Mouse (Mus musculus) lung, embryonic 16.5 days (tissue): ENCODE results near the gene Gpr37l1. TPM values are rescaled to one million over a fixed set of nuclear protein-coding genes. Genes with fewer than 3 reads are reported as not detected.

Source experiments
- ATAC-seq: fragments of 200-750 bp; cut with Nextera tagmentation; 2 replicates; pipeline ENCODE4 v1.8.0; 2017; ENCODE audit warnings: low read depth, mild to moderate bottlenecking, moderate library complexity
- H3K27ac ChIP-seq: fragments of 300-500 bp; sonication (generic); 2 replicates; pipeline ENCODE4 v1.5.1; 2014; ENCODE audit warnings: mild to moderate bottlenecking, control low read depth, low read length
- H3K27me3 ChIP-seq: fragments of 300-500 bp; sonication (generic); 2 replicates; pipeline ENCODE4 v1.6.1; 2014; ENCODE audit warnings: low read depth, low read length, mixed read lengths; ENCODE audit not compliant: control insufficient read depth, insufficient read depth
- H3K36me3 ChIP-seq: fragments of 300-500 bp; sonication (generic); 2 replicates; pipeline ENCODE4 v1.6.1; 2014; ENCODE audit warnings: low read length; ENCODE audit not compliant: control insufficient read depth, insufficient read depth
- H3K4me1 ChIP-seq: fragments of 300-500 bp; sonication (generic); replicated peaks from 2 replicates; pipeline ENCODE4 v1.6.1; 2014; ENCODE audit warnings: low read length, mixed read lengths; ENCODE audit not compliant: control insufficient read depth, insufficient read depth
- H3K4me2 ChIP-seq: fragments of 300-500 bp; sonication (generic); 2 replicates; pipeline ENCODE4 v1.6.1; 2014; ENCODE audit warnings: low read depth, low read length, control low read depth
- H3K4me3 ChIP-seq: fragments of 300-500 bp; sonication (generic); 2 replicates; pipeline ENCODE4 v1.5.1; 2014; ENCODE audit warnings: mild to moderate bottlenecking, low read length, control low read depth
- H3K9ac ChIP-seq: fragments of 300-500 bp; sonication (generic); 2 replicates; pipeline ENCODE4 v1.6.1; 2014; ENCODE audit warnings: low read length, control low read depth
- H3K9me3 ChIP-seq: fragments of 300-500 bp; sonication (generic); 2 replicates; pipeline ENCODE4 v1.6.1; 2016; ENCODE audit warnings: low read length; ENCODE audit not compliant: control insufficient read depth
- WGBS: fragments of 180-500 bp; shearing (Covaris S2); extraction: QIAGEN DNeasy Blood & Tissue Kit; methylation state at CpG from one replicate; pipeline ENCODE4 v1.1.7; 2014; 5-methylcytosine and 5-hydroxymethylcytosine counted together
- polyA plus RNA-seq: library from polyadenylated mRNA; unstranded; fragments of >200 nt; fragmentation: Nextera tagmentation; extraction: Ambion mirVana; gene quantifications from 2 replicates; pipeline ENCODE4 v1.2.1, GENCODE M21; 2015

The Gpr37l1 gene
- polyA plus RNA-seq, 1 experiment from 2014 or later = not detected

DNA sequence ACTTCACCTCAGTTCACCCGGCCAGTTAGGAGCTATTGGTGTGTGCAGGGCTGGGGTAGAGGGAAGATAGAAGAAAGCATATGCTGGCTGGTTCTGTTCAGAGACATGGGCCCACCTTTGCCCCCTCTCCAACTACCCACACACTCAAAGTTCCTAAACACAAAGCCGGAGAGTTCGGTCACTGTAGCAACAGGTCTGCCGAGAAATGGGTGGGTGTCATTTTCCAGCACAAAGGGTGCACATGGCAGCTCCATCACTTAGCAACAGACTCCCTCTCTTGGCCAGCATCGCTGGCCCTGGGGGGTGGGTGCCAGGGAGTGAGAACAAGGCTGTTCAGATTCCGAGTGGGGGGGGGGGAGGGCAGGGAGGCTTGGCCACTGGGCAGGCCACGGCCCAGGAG lies 8.4 kb downstream of the Gpr37l1 start:
- peaks cover 14% of the 10 kb centered on the region for H3K36me3 ChIP-seq
- H3K4me2 ChIP-seq = no peak overlapping the region
- no peak for ATAC-seq
- no peak overlapping the region for H3K9ac ChIP-seq
- H3K4me1 ChIP-seq = peaks cover 9% of the 10 kb centered on the region; the same call in 1 of the 2 replicates
- H3K27ac ChIP-seq = no peak overlapping the region
- H3K27me3 ChIP-seq = no peaks in the 10 kb centered on the region
- no peak overlapping the region for H3K4me3 ChIP-seq
- WGBS = 51% methylated on average over 7 of the region's 7 CpGs
- H3K9me3 ChIP-seq = no peaks in the 10 kb centered on the region

DNA sequence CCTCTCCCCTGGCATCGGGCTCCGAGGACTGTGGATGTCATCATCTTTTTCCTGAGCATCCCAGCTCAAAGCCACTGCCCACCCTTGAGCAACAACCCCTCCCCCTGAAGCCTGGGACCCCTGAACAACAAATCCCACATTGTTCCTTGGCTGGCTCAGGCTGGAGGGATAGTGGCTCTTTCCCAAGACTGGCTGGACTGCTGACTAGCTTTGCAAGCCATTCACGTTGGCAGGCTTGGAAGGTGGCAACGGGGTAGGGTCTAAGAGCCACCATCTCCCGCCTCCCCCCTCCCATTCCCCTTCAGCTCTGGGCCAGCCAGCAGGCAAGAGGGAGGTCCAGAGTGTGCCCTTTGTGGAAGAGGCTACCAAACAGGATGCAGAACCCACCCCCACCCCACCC lies 8.8 kb downstream of the Gpr37l1 start:
- Histone ChIP-seq H3K4me3 (no peak overlapping the region), H3K36me3 (peaks cover 14% of the 10 kb centered on the region), H3K27me3 (no peaks in the 10 kb centered on the region), H3K4me1 (peaks cover 11% of the 10 kb centered on the region; the same call in 1 of the 2 replicates), H3K9me3 (no peaks in the 10 kb centered on the region), H3K4me2 (no peak overlapping the region), H3K9ac (no peak overlapping the region), H3K27ac (no peak overlapping the region)
- no peak for ATAC-seq
- 57% methylated on average over 5 of the region's 5 CpGs for WGBS

DNA sequence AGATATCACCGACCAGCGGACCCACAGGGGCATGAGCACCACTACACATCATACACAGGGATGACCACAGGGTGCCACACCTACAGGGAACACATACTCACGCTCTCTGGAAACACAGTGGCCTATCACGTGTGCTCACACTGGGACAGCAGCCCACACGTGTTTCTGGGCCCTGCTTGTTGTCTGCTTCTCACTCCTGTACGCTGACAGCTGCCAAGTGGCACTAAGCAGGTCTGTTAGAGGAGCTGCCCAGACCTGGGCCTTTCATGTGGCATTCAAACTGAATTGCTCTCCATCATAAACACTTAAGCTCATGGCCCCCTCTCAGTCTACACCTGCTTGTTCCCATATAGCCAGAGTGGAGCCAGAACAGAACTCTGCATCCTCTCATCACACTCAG lies 11.2 kb downstream of the Gpr37l1 start:
- H3K9ac ChIP-seq = no peak overlapping the region
- WGBS = 80% methylated on average over 6 of the region's 6 CpGs
- H3K27ac ChIP-seq = no peak overlapping the region
- H3K4me2 ChIP-seq = no peak overlapping the region
- H3K9me3 ChIP-seq = no peaks in the 10 kb centered on the region
- no peak for ATAC-seq
- H3K36me3 ChIP-seq = peaks cover 14% of the 10 kb centered on the region
- peaks cover 11% of the 10 kb centered on the region; the same call in 1 of the 2 replicates for H3K4me1 ChIP-seq
- no peaks in the 10 kb centered on the region for H3K27me3 ChIP-seq
- no peak overlapping the region for H3K4me3 ChIP-seq

DNA sequence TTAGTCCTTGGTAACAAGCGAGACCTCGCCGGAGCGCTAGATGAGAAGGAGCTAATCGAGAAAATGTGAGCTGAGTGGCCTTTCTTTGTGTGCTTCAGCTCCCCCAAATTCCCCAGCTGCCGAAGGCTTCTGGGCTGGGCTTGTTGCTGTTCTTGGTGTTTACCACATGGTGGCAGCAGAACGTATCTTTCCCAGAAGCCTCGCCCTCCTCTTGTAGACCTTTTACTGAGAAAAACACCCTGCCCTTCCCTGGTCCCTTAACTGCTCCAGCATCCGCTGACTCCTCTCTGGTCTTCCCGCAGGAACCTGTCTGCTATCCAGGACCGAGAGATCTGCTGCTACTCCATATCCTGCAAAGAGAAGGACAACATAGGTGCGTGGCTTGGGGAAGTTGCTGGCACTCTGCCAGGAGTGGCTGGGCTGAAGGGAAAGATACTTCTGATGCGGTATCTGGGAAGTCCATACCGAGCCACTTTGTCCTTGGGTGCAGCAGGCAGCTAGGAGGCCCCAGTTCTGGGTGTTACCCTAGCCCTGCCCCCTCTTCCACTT lies 13.0 kb downstream of the Gpr37l1 start:
- peak; percentile 76 for ATAC-seq
- H3K4me3 ChIP-seq = peak overlapping the region; percentile 24; the same call in 1 of the 2 replicates

DNA sequence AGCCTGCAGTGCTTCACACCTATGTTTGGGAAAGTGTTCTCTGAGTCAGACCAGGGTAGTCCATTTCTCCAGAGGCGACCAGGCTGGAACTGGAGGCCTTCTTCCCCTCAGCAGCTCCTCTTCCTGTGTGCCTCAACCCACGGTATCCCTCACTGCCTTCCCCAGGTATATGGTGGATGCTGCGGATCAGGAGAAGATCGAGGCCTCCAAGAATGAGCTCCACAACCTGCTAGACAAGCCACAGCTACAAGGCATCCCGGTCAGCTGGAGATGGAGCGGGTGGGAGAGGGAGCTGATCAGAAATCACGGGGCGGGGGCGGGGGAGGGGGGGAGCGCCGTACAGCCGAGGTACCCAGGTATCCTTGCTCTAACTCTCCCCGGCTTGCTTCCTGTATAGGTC lies 13.5 kb downstream of the Gpr37l1 start:
- ATAC-seq = peak; percentile 7; the same call in 1 of the 2 replicates
- Histone ChIP-seq H3K27me3 (no peaks in the 10 kb centered on the region), H3K4me3 (peak overlapping the region; percentile 24; the same call in 1 of the 2 replicates), H3K4me1 (peaks cover 10% of the 10 kb centered on the region; the same call in 1 of the 2 replicates), H3K9ac (peak overlapping the region; percentile 57), H3K27ac (no peak overlapping the region; the same call in 1 of the 2 replicates), H3K4me2 (peak overlapping the region; percentile 49), H3K36me3 (peaks cover 14% of the 10 kb centered on the region), H3K9me3 (no peaks in the 10 kb centered on the region)
- WGBS = 22% methylated on average over 10 of the region's 13 CpGs

More for the DNA sequence above, 13.0 kb downstream of the Gpr37l1 start:
- no peaks in the 10 kb centered on the region for H3K27me3 ChIP-seq
- H3K36me3 ChIP-seq = peaks cover 14% of the 10 kb centered on the region
- no peaks in the 10 kb centered on the region for H3K9me3 ChIP-seq
- peak overlapping the region; percentile 57 for H3K9ac ChIP-seq
- 3% methylated on average over 14 of the region's 14 CpGs for WGBS
- peaks cover 11% of the 10 kb centered on the region; the same call in 1 of the 2 replicates for H3K4me1 ChIP-seq
- H3K27ac ChIP-seq = peak overlapping the region; percentile 6
- H3K4me2 ChIP-seq = peak overlapping the region; percentile 49

DNA sequence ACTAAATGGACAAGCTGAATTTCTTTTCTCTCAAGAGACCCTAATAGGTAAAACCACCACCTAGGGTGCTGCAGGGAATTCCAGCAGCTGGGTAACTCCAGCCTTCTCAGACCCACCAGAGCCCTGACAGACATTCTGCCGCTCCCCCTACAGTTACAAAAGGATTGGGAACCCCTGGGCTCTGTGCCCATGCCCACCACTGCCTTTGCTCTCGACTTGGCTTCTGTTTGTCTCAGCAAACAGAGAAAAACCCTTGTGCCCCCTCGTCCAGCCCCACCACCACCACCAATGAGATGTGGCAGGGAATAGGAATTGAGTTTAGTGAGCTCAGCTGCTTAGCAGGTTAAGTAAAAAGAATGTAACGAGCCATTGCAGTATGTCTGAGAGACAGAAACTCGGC lies 18.5 kb downstream of the Gpr37l1 start:
- Histone ChIP-seq H3K36me3 (no peaks in the 10 kb centered on the region), H3K9me3 (no peaks in the 10 kb centered on the region), H3K27me3 (no peaks in the 10 kb centered on the region), H3K27ac (peak overlapping the region; percentile 24; the same call in 1 of the 2 replicates), H3K4me3 (no peak overlapping the region), H3K4me2 (no peak overlapping the region), H3K9ac (no peak overlapping the region), H3K4me1 (peaks cover 16% of the 10 kb centered on the region)
- WGBS = 52% methylated on average over 5 of the region's 5 CpGs
- ATAC-seq = no peak

DNA sequence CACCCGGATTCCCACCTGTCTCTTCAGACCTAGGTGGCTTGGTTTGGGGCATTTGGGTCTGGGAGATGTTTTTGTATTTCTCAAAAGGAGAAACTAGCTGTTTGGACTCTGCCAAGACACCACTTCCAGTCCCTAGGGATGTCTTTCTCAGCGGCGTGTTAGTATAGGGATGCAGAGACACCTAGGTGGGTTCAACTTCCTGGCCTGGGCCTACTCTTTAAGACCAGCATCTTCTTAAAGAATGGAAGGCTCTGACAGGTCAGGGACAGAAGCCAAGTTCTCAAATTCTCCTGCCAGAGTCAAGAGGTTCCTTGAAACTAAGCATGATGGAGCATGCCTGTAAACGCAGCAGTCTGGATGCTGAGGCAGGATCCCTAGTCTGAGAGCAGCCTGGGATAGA lies 19.0 kb downstream of the Gpr37l1 start:
- no peak for ATAC-seq
- Histone ChIP-seq H3K4me1 (peaks cover 15% of the 10 kb centered on the region), H3K9me3 (no peaks in the 10 kb centered on the region), H3K4me3 (peak overlapping the region; percentile 96), H3K9ac (no peak overlapping the region), H3K27me3 (no peaks in the 10 kb centered on the region), H3K27ac (peak overlapping the region; percentile 87), H3K36me3 (no peaks in the 10 kb centered on the region), H3K4me2 (peak overlapping the region; percentile 87)
- 59% methylated on average over 4 of the region's 4 CpGs for WGBS

DNA sequence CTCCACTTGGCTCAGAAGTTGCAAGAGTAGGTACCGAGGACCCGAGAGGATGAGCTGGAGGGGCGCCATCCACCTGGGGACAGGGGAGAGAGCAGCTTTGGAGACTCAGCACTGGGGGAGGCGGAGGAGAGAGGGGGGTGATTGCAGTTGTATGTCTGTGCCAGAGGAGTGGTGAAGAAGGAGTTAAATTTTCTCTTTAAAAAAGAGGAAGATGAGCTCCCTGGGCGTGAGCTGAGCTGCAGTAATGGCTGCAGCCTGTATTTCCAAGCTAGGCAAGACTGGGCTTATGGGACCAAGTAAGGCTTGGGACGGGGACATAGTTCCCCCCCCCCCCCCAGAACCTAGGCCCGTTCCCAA lies 19.8 kb downstream of the Gpr37l1 start:
- no peaks in the 10 kb centered on the region for H3K36me3 ChIP-seq
- 5% methylated on average over 7 of the region's 7 CpGs for WGBS
- H3K4me2 ChIP-seq = peak overlapping the region; percentile 87
- peak overlapping the region; percentile 87 for H3K27ac ChIP-seq
- H3K27me3 ChIP-seq = no peaks in the 10 kb centered on the region
- H3K4me3 ChIP-seq = peak overlapping the region; percentile 96
- no peaks in the 10 kb centered on the region for H3K9me3 ChIP-seq
- H3K9ac ChIP-seq = peak overlapping the region; percentile 98
- ATAC-seq = no peak; the same call in 1 of the 2 replicates
- H3K4me1 ChIP-seq = peaks cover 15% of the 10 kb centered on the region

DNA sequence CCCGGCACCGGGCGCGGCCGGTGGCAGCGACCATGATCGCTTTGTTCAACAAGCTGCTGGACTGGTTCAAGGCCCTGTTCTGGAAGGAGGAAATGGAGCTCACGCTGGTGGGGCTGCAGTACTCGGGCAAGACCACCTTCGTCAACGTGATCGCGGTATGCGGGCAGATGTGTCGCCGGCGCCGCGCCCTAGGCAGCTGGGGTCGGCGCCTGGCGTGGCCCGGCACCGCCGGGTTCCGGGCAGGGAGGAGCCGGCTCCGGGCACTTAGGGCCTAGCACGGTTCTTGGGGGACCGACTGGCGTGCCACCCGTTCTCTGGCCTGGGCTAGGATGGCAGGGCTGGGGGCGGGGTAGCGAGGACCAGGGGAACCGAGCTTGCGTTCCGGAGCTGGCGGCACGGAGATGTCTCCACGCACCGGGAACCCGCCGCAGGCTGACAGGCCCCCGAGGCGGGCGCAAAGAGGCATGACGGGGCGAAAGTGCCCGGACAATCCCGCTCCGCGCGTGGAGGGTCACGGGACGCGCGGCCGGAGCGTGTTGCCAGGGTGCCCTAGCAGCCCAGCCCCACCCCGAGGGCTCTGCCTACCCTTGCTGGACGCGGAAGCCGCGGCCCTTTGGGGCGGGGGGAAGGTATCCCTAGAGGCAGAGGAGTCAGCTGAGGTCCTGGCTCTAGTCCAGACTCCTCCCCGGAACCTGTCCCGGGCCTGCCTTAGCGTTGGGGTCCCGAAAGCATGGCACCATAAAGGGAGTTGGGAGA lies 20.4 kb downstream of the Gpr37l1 start:
- WGBS = under 1% methylated on average over 53 of the region's 69 CpGs

More for the DNA sequence above, 20.4 kb downstream of the Gpr37l1 start:
- H3K9ac ChIP-seq = peak overlapping the region; percentile 98
- peak overlapping the region; percentile 87 for H3K27ac ChIP-seq
- H3K27me3 ChIP-seq = no peaks in the 10 kb centered on the region
- H3K9me3 ChIP-seq = no peaks in the 10 kb centered on the region
- H3K4me2 ChIP-seq = peak overlapping the region; percentile 87
- H3K4me1 ChIP-seq = peaks cover 15% of the 10 kb centered on the region
- peak overlapping the region; percentile 96 for H3K4me3 ChIP-seq
- ATAC-seq = peak; percentile 72
- no peaks in the 10 kb centered on the region for H3K36me3 ChIP-seq
